Mouse (Mus musculus): Measurements from ENCODE around the gene Ggps1. TPM values are rescaled to one million over a fixed set of nuclear protein-coding genes. Genes with fewer than 3 reads are reported as not detected.
"Not testable (repeated sequence)": the region's sequence is repeated elsewhere in the genome, so short reads cannot be mapped to it uniquely, and the experiment has no call there.

Gene Ggps1
- polyA plus RNA-seq, 1 experiment from 2014 or later = 33.7 TPM

- no peaks in the 10 kb centered on the region for H3K36me3 ChIP-seq (ENCODE audit: insufficient read depth, low read length)
- H3K9me3 ChIP-seq (ENCODE audit: low read length) = no peaks in the 10 kb centered on the region
- H3K9ac ChIP-seq (replicated peaks; ENCODE audit: low read depth) = peak overlapping the region; percentile 87
- peak overlapping the region; percentile 75 for H3K4me2 ChIP-seq (replicated peaks; ENCODE audit: low read depth, low read length)
- DNase-seq (ENCODE audit: low spot score) (peak; percentile 80), ATAC-seq (peak; percentile 12)
- H3K4me1 ChIP-seq (ENCODE audit: insufficient read depth, low read depth, low read length) = peaks cover 12% of the 10 kb centered on the region
- TF ChIP-seq EP300 (IDR thresholded peaks at IDR 0.05) = peak; percentile 33; the same call in 1 of the 2 replicates
- TF ChIP-seq CTCF (IDR thresholded peaks at IDR 0.05) = no peak
- WGBS = 14% methylated on average over 5 of the region's 5 CpGs
- H3K27ac ChIP-seq (ENCODE audit: low read length) = peak overlapping the region; percentile 97
- peak overlapping the region; percentile 79 for H3K4me3 ChIP-seq (ENCODE audit: low read depth, low read length)
- no peaks in the 10 kb centered on the region for H3K27me3 ChIP-seq (replicated peaks; ENCODE audit: insufficient read depth, low read length)
Observed at GRCm38 (mm10) chr13:14040186-14040585, 23.1 kb downstream of the Ggps1 start.

- H3K27me3 ChIP-seq (replicated peaks; ENCODE audit: insufficient read depth, low read length) = no peaks in the 10 kb centered on the region
- ATAC-seq = peak; percentile 97
Observed at GRCm38 (mm10) chr13:14039292-14039965, 23.9 kb downstream of the Ggps1 start, which contains the start of gene Tbce. Gene Tbce, minus strand, starts transcription at chr13:14039638.

GRCm38 (mm10) chr13:14038911-14039291 is 24.4 kb downstream of the Ggps1 start:
- Histone ChIP-seq H3K4me2 (replicated peaks; ENCODE audit: low read depth, low read length) (peak overlapping the region; percentile 75), H3K4me1 (ENCODE audit: insufficient read depth, low read depth, low read length) (peaks cover 15% of the 10 kb centered on the region), H3K36me3 (ENCODE audit: insufficient read depth, low read length) (no peaks in the 10 kb centered on the region), H3K27me3 (replicated peaks; ENCODE audit: insufficient read depth, low read length) (no peaks in the 10 kb centered on the region), H3K27ac (ENCODE audit: low read length) (peak overlapping the region; percentile 97), H3K4me3 (ENCODE audit: low read depth, low read length) (peak overlapping the region; percentile 79), H3K9me3 (ENCODE audit: low read length) (no peaks in the 10 kb centered on the region), H3K9ac (replicated peaks; ENCODE audit: low read depth) (peak overlapping the region; percentile 87)
- ATAC-seq (peak; percentile 2; the same call in 1 of the 2 replicates), DNase-seq (ENCODE audit: low spot score) (no peak)
- no peak for TF ChIP-seq CTCF (IDR thresholded peaks at IDR 0.05)
- no peak for TF ChIP-seq EP300 (IDR thresholded peaks at IDR 0.05)
- WGBS = 1% methylated on average over 8 of the region's 8 CpGs

More at GRCm38 (mm10) chr13:14039292-14039965, 23.9 kb downstream of the Ggps1 start, which contains the start of gene Tbce:
- DNase-seq (ENCODE audit: low spot score) = peak; percentile 95
- Histone ChIP-seq H3K4me2 (replicated peaks; ENCODE audit: low read depth, low read length) (peak within 1 kb of the TSS; percentile 75), H3K27ac (ENCODE audit: low read length) (peak within 1 kb of the TSS; percentile 97), H3K4me1 (ENCODE audit: insufficient read depth, low read depth, low read length) (peaks cover 12% of the 10 kb centered on the region), H3K4me3 (ENCODE audit: low read depth, low read length) (peak within 1 kb of the TSS; percentile 79), H3K9me3 (ENCODE audit: low read length) (no peaks in the 10 kb centered on the region), H3K9ac (replicated peaks; ENCODE audit: low read depth) (peak within 1 kb of the TSS; percentile 87), H3K36me3 (ENCODE audit: insufficient read depth, low read length) (no peaks in the 10 kb centered on the region)
- under 1% methylated on average over 35 of the region's 35 CpGs for WGBS
- TF ChIP-seq CTCF (IDR thresholded peaks at IDR 0.05) (peak; percentile 38; the same call in 1 of the 2 replicates), EP300 (IDR thresholded peaks at IDR 0.05) (no peak; the same call in 1 of the 2 replicates)

GRCm38 (mm10) chr13:14035875-14036630 is 27.2 kb downstream of the Ggps1 start:
- no peak for TF ChIP-seq CTCF (IDR thresholded peaks at IDR 0.05)
- no peak for TF ChIP-seq EP300 (IDR thresholded peaks at IDR 0.05)
- WGBS = 91% methylated on average over 11 of the region's 11 CpGs
- no peaks in the 10 kb centered on the region for H3K36me3 ChIP-seq (ENCODE audit: insufficient read depth, low read length)
- H3K4me1 ChIP-seq (ENCODE audit: insufficient read depth, low read depth, low read length) = peaks cover 15% of the 10 kb centered on the region
- no peaks in the 10 kb centered on the region for H3K9me3 ChIP-seq (ENCODE audit: low read length)
- H3K9ac ChIP-seq (replicated peaks; ENCODE audit: low read depth) = no peak overlapping the region
- no peak for DNase-seq (ENCODE audit: low spot score)
- H3K27ac ChIP-seq (ENCODE audit: low read length) = no peak overlapping the region
- no peak overlapping the region for H3K4me3 ChIP-seq (ENCODE audit: low read depth, low read length)
- H3K27me3 ChIP-seq (replicated peaks; ENCODE audit: insufficient read depth, low read length) = no peaks in the 10 kb centered on the region
- ATAC-seq = no peak
- H3K4me2 ChIP-seq (replicated peaks; ENCODE audit: low read depth, low read length) = no peak overlapping the region

GRCm38 (mm10) chr13:14035352-14035751 is 27.9 kb downstream of the Ggps1 start:
- not testable (repeated sequence) for H3K4me2 ChIP-seq (replicated peaks; ENCODE audit: low read depth, low read length); DNase-seq (ENCODE audit: low spot score); H3K36me3 ChIP-seq (ENCODE audit: insufficient read depth, low read length); H3K4me3 ChIP-seq (ENCODE audit: low read depth, low read length); H3K9me3 ChIP-seq (ENCODE audit: low read length); H3K27me3 ChIP-seq (replicated peaks; ENCODE audit: insufficient read depth, low read length); H3K27ac ChIP-seq (ENCODE audit: low read length); ATAC-seq; H3K9ac ChIP-seq (replicated peaks; ENCODE audit: low read depth)
- WGBS = 93% methylated on average over 3 of the region's 3 CpGs
- peaks cover 14% of the 10 kb centered on the region for H3K4me1 ChIP-seq (ENCODE audit: insufficient read depth, low read depth, low read length)
- TF ChIP-seq CTCF (IDR thresholded peaks at IDR 0.05) = peak; percentile 2; the same call in 1 of the 2 replicates

GRCm38 (mm10) chr13:14034073-14034348 is 29.3 kb downstream of the Ggps1 start:
- ATAC-seq (0 out of 2 replicates have a peak, but pooled peaks have one; percentile 11), DNase-seq (ENCODE audit: low spot score) (no peak)
- peaks cover 10% of the 10 kb centered on the region; the same call in 1 of the 2 replicates for H3K4me1 ChIP-seq (ENCODE audit: insufficient read depth, low read depth, low read length)
- no peaks in the 10 kb centered on the region for H3K9me3 ChIP-seq (ENCODE audit: low read length)
- H3K4me3 ChIP-seq (ENCODE audit: low read depth, low read length) = no peak overlapping the region
- no peaks in the 10 kb centered on the region for H3K27me3 ChIP-seq (replicated peaks; ENCODE audit: insufficient read depth, low read length)
- H3K4me2 ChIP-seq (replicated peaks; ENCODE audit: low read depth, low read length) = no peak overlapping the region
- TF ChIP-seq EP300 (IDR thresholded peaks at IDR 0.05) (no peak), CTCF (IDR thresholded peaks at IDR 0.05) (no peak)
- no peak overlapping the region for H3K9ac ChIP-seq (replicated peaks; ENCODE audit: low read depth)
- H3K36me3 ChIP-seq (ENCODE audit: insufficient read depth, low read length) = no peaks in the 10 kb centered on the region
- no peak overlapping the region; the same call in 1 of the 2 replicates for H3K27ac ChIP-seq (ENCODE audit: low read length)
